Mouse (Mus musculus) kidney, embryonic 16.5 days (tissue): ENCODE data around the gene Plppr3. TPM values are rescaled to one million over a fixed set of nuclear protein-coding genes. Genes with fewer than 3 reads are reported as not detected.

Experiments used
- ATAC-seq: fragments of 200-750 bp; cut with Nextera tagmentation; 2 replicates; pipeline ENCODE4 v1.8.0; 2017; ENCODE audit warnings: moderate TSS enrichment; ENCODE audit not compliant: low FRiP score, low TSS enrichment
- H3K27ac ChIP-seq: fragments of 300-500 bp; sonication (generic); 2 replicates; pipeline ENCODE4 v1.5.1; 2014; ENCODE audit warnings: low read length
- H3K27me3 ChIP-seq: fragments of 300-500 bp; sonication (generic); 2 replicates; pipeline ENCODE4 v1.6.1; 2014; ENCODE audit warnings: low read length, control low read depth, mixed read lengths; ENCODE audit not compliant: insufficient read depth
- H3K36me3 ChIP-seq: fragments of 300-500 bp; sonication (generic); 2 replicates; pipeline ENCODE4 v1.6.1; 2014; ENCODE audit warnings: low read length, control low read depth, mixed read lengths; ENCODE audit not compliant: insufficient read depth
- H3K4me1 ChIP-seq: fragments of 300-500 bp; sonication (generic); 2 replicates; pipeline ENCODE4 v1.6.1; 2014; ENCODE audit warnings: low read length, control low read depth, mixed read lengths; ENCODE audit not compliant: insufficient read depth
- H3K4me2 ChIP-seq: fragments of 300-500 bp; sonication (generic); replicated peaks from 2 replicates; pipeline ENCODE4 v1.6.1; 2014; ENCODE audit warnings: low read depth, low read length
- H3K4me3 ChIP-seq: fragments of 300-500 bp; sonication (generic); 2 replicates; pipeline ENCODE4 v1.5.1; 2014; ENCODE audit warnings: mild to moderate bottlenecking, low read length
- H3K9ac ChIP-seq: fragments of 300-500 bp; sonication (generic); replicated peaks from 2 replicates; pipeline ENCODE4 v1.6.1; 2014; ENCODE audit warnings: low read length
- H3K9me3 ChIP-seq: fragments of 300-500 bp; sonication (generic); 2 replicates; pipeline ENCODE4 v1.6.1; 2016; ENCODE audit warnings: low read length, control low read depth
- WGBS: fragments of 180-500 bp; shearing (Covaris S2); extraction: QIAGEN DNeasy Blood & Tissue Kit; methylation state at CpG from one replicate; pipeline ENCODE4 v1.1.7; 2014; 5-methylcytosine and 5-hydroxymethylcytosine counted together
- polyA plus RNA-seq: library from polyadenylated mRNA; unstranded; fragments of >200 nt; fragmentation: Nextera tagmentation; extraction: Ambion mirVana; gene quantifications from 2 replicates; pipeline ENCODE4 v1.2.1, GENCODE M21; 2015

Gene Plppr3
- polyA plus RNA-seq, 1 experiment from 2014 or later: 72.7 TPM

DNA sequence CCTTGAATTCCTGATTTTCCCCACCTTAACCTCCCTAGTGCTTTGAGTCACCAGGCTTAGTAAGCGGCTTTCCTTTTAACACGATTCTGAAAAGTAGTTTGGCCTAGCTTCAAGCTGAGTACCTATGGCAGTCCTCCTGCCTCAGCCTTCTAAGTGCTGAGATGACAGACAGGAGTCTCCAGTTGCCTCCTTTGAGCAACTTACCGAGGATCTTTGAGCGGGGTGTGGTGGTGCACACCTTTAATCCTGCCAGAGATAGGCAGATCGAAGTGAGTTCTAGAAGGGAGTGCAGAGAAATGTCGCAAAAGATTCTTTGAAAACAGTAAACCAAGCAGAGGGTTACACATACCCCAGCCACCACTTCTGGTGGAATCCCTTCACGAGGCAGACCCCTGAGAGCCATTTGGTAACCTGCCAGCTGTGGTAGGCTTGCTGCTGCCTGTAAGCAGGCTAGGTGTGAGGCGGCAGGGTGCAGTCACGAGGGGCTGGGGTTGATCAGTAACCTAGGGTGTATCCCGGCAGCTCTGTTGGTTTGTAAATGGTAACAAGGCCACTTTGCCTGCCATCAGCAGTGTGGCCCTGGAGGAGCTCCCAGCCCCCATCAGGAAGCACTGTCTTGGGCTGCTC is 18.8 kb downstream of the Plppr3 start:
- Histone ChIP-seq H3K36me3 (peaks cover 39% of the 10 kb centered on the region), H3K27ac (peak overlapping the region; percentile 100), H3K4me3 (peak overlapping the region; percentile 98), H3K27me3 (no peaks in the 10 kb centered on the region), H3K9ac (peak overlapping the region; percentile 100), H3K4me2 (peak overlapping the region; percentile 100), H3K9me3 (no peaks in the 10 kb centered on the region), H3K4me1 (peaks cover 66% of the 10 kb centered on the region)
- under 1% methylated on average over 10 of the region's 10 CpGs for WGBS
- ATAC-seq: no peak

DNA sequence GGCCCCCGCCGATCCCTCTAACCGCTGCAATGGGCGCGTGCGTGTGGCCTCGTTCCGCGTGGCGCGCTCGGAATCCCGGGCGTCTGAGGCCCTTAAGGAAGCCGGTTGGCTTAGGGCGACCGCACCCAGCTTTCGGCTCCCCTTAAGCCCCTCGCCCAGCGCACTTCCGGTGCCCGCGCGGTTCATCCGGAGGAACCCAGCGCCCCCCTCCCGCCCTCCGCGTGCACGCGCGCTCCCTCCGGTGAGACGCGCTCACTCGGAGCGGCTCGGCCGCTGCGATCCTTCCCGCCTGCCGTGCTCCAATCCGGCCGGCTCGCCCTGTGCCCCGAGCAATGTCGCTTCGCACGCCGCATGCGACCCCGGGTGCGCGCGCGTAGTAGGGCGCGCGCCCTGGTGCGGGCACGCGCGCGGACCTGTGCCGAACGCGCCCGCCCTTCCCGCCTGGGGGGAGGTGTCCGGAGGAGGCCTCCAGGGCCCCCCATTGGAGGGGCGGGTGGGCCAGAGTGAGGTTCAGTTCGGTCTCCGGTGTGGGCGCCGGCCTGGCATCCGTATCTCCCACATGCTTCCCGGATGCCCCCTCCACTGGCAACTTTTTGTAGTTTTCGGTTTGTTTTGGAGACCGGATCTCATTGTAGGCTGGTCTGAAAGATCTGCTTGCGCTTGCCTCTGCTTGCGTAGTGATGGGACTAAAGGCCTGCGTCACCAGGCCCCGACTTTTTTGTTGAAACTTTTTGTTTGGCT is 19.5 kb downstream of the Plppr3 start:
- Histone ChIP-seq H3K9ac (peak overlapping the region; percentile 100), H3K27me3 (no peaks in the 10 kb centered on the region), H3K27ac (peak overlapping the region; percentile 100), H3K4me2 (peak overlapping the region; percentile 100), H3K9me3 (no peaks in the 10 kb centered on the region), H3K4me3 (peak overlapping the region; percentile 98), H3K36me3 (peaks cover 32% of the 10 kb centered on the region), H3K4me1 (peaks cover 59% of the 10 kb centered on the region)
- WGBS: under 1% methylated on average over 82 of the region's 83 CpGs
- peak; percentile 14; the same call in 1 of the 2 replicates for ATAC-seq

DNA sequence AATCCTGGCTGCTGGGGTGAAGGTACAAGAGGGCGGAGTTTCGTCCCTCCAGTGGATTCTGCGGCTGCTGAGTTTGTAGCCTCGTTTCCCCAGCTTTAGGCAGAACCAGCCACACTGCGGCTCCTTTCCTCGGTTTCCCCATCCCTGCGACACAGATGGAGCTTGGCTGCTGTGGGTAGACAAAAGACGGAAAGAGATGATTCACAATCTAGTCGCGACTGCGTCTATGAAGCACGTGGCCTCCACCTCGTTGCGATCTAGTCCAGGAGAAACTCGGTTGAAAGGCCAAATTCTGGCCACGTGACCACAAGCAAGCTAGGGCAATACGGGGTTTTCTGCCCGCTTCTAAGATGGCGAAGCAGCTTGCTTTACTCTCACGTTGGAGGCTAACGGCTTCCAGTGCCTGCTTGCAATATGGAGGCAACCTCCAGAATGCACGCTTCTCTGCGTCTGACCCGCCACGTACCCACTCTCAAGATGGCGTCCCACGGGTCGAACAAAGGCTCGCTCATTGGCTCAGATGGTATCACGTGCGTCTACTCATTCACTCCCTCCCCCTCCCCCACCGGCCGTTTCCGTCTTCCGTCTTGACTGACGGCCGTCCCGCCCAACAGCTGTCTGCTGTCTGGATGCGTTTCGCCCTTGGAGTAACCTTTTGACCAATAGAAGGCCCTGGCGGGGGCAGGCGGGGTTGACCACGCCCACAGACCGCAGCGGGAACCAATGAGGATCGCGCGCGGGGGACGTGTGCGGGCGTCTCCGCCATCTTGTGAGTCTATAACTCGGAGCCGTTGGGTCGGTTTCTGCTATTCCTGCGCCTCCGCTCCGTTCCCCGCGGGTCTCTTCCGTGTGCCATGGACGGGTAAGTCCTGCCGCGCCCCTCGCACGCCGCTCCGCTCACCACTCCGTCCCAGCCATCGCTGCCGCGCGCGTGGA is 20.3 kb downstream of the Plppr3 start, which contains the start of gene Ptbp1:
Gene Ptbp1 (plus strand): TSS at position 568 of the 936 bp plus-strand sequence.
- ATAC-seq: peak; percentile 89
- H3K4me3 ChIP-seq: peak within 1 kb of the TSS; percentile 98
- peaks cover 23% of the 10 kb centered on the region for H3K36me3 ChIP-seq
- H3K9me3 ChIP-seq: no peaks in the 10 kb centered on the region
- H3K9ac ChIP-seq: peak within 1 kb of the TSS; percentile 100
- H3K27me3 ChIP-seq: no peaks in the 10 kb centered on the region
- H3K4me1 ChIP-seq: peaks cover 51% of the 10 kb centered on the region
- peak within 1 kb of the TSS; percentile 100 for H3K27ac ChIP-seq
- WGBS: under 1% methylated on average over 75 of the region's 75 CpGs
- peak within 1 kb of the TSS; percentile 100 for H3K4me2 ChIP-seq

DNA sequence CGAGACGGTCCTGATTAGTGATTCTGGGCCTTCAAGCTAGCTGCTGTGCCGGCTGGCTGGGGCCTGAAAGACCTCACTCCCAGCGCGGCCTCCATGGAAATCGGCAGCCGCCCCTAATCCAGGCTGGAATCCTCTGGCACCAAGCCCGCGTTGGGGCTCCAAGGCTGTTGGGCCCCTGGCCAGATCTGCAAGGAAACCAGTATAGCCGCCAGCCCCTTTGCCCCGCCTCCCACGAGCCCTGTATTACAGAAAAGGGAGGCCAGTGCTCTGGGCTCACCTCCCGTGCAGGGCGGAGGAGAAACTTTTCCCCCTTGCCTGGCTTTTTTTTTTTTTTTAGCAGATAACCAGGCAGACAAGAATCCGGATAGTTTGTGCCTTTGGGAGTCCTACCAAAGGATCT is 21.0 kb downstream of the Plppr3 start:
- peak; percentile 64 for ATAC-seq
- Histone ChIP-seq H3K27ac (peak overlapping the region; percentile 100), H3K36me3 (peaks cover 17% of the 10 kb centered on the region), H3K27me3 (no peaks in the 10 kb centered on the region), H3K4me1 (peaks cover 44% of the 10 kb centered on the region), H3K9me3 (no peaks in the 10 kb centered on the region), H3K4me2 (peak overlapping the region; percentile 82), H3K4me3 (peak overlapping the region; percentile 98), H3K9ac (peak overlapping the region; percentile 92)
- under 1% methylated on average over 15 of the region's 15 CpGs for WGBS

DNA sequence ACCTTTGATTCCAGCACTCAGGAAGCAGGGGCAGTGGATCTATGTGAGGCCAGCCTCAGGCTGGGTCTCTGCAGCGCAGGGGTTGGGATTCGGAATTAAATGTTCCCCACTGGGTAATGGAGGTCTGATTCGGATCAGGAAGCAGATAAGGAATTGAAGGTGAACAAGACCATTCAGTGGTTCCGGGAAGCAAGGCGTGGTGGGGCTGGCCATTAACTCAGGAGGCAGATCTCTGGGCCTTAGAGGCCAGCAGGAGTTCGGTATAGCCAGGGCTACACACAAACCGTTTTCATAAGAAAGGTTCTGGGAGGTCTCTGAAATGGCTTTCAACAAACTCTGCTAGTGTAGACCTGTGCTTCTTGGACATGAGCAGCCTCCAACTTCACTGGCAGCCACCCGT is 21.6 kb downstream of the Plppr3 start:
- H3K27me3 ChIP-seq: no peaks in the 10 kb centered on the region
- peak overlapping the region; percentile 100 for H3K27ac ChIP-seq
- ATAC-seq: no peak
- H3K9ac ChIP-seq: peak overlapping the region; percentile 92
- H3K36me3 ChIP-seq: peaks cover 17% of the 10 kb centered on the region
- WGBS: 20% methylated on average over 8 of the region's 8 CpGs
- H3K4me2 ChIP-seq: peak overlapping the region; percentile 82
- H3K4me3 ChIP-seq: peak overlapping the region; percentile 98
- no peaks in the 10 kb centered on the region for H3K9me3 ChIP-seq
- peaks cover 43% of the 10 kb centered on the region for H3K4me1 ChIP-seq

DNA sequence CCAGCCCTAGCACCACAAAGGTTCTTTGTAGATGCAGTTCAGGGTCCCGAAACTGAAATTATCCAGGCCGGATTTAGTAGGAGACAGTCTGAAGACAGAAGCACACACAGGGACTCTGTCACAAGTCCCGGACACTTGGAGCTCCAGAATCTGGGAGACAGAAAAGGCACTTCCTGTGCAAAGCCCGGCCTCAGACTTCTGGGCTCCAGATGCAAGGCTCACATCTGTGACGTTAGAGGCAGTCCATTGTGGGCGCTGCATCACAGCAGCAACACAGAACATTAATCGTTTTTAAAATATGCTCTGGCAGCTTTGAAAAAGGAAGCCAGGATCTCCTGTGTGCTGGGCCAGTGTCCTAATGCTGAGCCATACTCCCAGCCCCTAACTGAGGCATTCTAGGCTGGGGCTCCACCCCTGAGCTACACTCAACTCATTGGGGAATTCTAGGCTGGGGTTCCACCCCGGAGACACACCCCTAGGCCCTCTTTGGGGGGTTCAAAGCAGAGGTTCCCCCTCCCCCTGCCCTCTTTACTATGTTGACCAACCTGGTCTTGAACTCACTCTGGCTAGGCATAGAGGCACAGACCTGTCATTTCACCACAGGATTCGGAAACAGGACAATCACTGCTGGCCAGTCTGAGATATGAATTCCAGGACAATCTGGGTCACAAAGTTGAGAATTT is 22.2 kb downstream of the Plppr3 start:
- peak overlapping the region; percentile 82 for H3K4me2 ChIP-seq
- H3K9me3 ChIP-seq: no peaks in the 10 kb centered on the region
- no peak for ATAC-seq
- peak overlapping the region; percentile 98 for H3K4me3 ChIP-seq
- no peaks in the 10 kb centered on the region for H3K27me3 ChIP-seq
- H3K36me3 ChIP-seq: peaks cover 12% of the 10 kb centered on the region
- H3K27ac ChIP-seq: peak overlapping the region; percentile 100
- 35% methylated on average over 9 of the region's 9 CpGs for WGBS
- peaks cover 43% of the 10 kb centered on the region for H3K4me1 ChIP-seq
- peak overlapping the region; percentile 92 for H3K9ac ChIP-seq

DNA sequence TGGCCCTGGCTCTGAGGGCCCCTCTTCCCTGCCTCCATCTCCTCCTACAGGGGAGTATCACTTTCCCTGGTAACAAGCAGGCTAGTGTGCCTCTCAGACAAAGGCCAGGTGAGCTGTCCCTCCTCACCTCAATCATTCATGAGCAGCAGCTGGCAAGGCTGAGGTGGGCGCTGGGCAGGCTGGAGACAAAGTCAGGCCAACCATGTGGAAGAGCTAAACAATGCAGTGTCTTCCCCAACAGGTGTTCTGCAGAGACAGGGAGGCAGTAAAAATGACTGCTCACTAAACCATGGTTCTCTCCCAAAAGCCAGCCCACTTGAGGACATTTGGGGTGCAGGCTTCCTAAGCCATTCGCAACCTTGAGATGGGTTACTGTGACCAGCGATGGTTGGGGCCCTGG is 22.8 kb downstream of the Plppr3 start:
- Histone ChIP-seq H3K9me3 (no peaks in the 10 kb centered on the region), H3K36me3 (peaks cover 6% of the 10 kb centered on the region), H3K27me3 (no peaks in the 10 kb centered on the region), H3K9ac (peak overlapping the region; percentile 92), H3K4me1 (peaks cover 37% of the 10 kb centered on the region), H3K27ac (peak overlapping the region; percentile 100), H3K4me2 (peak overlapping the region; percentile 82), H3K4me3 (no peak overlapping the region)
- 61% methylated on average over 3 of the region's 3 CpGs for WGBS
- ATAC-seq: no peak

DNA sequence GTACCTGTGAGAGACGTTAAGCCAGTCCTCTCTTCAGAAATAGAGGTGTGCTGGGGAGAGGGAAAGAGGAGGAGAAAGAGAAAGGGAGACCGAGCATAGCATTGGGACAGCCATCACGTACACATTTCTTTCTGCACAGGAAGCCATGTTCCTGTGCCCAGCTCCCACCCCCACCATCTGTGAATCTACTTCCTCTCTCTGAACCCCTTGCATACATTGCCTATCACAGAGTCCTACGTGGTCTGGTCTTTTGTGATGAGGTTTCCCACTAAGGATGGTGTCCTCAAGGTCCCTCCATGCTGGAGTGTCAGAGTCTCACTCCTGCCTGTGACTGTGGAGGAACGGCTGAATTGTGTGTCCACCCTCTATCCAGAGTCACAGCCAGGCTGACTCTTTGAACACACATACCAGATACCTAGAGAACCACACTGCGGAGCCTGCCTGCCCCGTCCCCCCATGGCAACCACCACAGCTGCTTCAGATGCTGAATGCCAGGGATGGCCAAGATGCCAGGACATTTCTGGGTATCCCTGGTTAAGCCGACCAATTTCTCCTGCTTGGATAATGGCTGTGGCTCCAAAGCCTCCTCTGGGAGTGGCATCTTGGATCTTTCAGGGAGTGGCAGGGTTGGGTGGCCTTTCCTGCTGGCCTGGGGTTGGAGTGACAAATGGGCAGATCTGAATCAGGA is 24.3 kb downstream of the Plppr3 start:
- H3K4me2 ChIP-seq: no peak overlapping the region
- H3K4me1 ChIP-seq: peaks cover 34% of the 10 kb centered on the region
- H3K27ac ChIP-seq: no peak overlapping the region
- H3K27me3 ChIP-seq: no peaks in the 10 kb centered on the region
- 0 out of 2 replicates have a peak overlapping the region, but pooled peaks have one; percentile 5 for H3K9ac ChIP-seq
- H3K4me3 ChIP-seq: no peak overlapping the region
- no peaks in the 10 kb centered on the region for H3K9me3 ChIP-seq
- ATAC-seq: no peak
- H3K36me3 ChIP-seq: no peaks in the 10 kb centered on the region
- 82% methylated on average over 8 of the region's 8 CpGs for WGBS
